Mouse (Mus musculus) frontal cortex, postnatal 25 days (tissue): ENCODE measurements around the gene Ttc41.

Source experiments
- DNase-seq, 2 experiments: peaks; one replicate each; pipeline ENCODE4 v3.0.0; 2022; ENCODE audit warnings: low spot score in 2 of 2

Ttc41 gene

GRCm38 (mm10) chr10:86824871-86825270 lies 119.3 kb downstream of the Ttc41 start:
- DNase-seq = no peak

GRCm38 (mm10) chr10:86825871-86826522 lies 120.4 kb downstream of the Ttc41 start:
- DNase-seq = no peak
